Mouse (Mus musculus) urinary bladder, postnatal 36 days (tissue): ENCODE results near the gene Cldn20.

Source experiments
- DNase-seq, 2 experiments: peaks; one replicate each; pipeline ENCODE4 v3.0.0; 2022; ENCODE audit warnings: low spot score in 2 of 2, mixed read lengths in 1 of 2

The Cldn20 gene

DNA sequence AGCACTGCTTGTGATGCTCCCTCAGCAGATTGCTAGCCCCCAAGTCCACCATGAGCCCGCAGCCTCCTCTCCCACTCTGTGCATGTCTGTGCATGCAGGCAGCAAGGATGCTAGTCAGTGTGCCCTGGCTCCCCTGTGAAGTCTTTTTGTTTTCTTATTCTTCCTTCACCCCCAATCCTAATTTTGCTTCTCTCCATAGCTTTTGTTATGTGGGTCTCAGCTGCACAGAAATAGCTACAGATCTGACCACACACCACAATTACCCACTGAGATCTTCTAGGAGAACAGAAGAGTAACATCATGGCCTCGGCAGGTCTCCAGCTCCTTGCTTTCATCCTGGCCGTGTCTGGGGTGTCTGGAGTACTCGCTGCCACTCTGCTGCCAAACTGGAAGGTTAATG is at the start of gene Cldn20:
Gene Cldn20 (plus strand): TSS at position 301 of the 400 bp plus-strand sequence.
- no peak for DNase-seq

DNA sequence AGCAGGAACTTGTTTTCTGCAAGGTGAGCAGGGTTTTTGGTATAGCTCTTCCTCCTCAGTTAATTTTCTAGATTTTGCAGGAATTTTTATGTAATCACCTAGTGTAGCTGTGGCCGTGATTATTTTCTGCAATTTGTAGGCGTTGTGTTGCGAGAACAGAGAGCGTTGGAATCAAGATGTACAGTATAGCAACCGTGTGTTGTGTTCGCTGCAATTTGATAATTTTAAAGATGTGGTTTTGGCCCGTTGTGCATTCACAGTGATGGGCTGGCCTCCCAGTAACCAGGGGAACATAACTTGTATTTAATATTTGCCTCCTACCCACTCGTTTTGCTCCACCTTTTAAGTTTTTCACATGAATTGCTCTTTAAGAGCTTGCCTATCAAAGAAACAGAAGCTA is 49.3 kb upstream of the Cldn20 start:
- no peak for DNase-seq

DNA sequence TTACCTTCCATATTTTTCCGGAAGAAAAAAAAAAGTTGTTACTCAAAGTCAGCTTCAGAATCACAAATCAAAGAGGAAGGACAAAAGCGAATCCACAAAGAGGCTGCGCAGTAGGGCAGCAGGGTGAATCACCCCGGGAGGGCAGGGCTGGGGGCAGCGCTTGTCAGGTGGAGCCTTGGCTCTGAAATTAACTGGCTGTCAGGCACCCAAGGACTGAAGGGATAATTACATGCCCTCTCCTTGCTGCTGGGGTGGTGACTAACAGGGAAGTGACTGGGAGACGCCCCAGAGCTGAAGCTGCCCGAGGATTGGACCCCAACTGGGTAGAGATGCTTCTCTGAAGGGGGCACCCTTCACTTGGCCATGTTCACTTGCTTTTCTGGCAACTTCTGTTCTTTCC is 46.5 kb upstream of the Cldn20 start:
- DNase-seq = no peak

DNA sequence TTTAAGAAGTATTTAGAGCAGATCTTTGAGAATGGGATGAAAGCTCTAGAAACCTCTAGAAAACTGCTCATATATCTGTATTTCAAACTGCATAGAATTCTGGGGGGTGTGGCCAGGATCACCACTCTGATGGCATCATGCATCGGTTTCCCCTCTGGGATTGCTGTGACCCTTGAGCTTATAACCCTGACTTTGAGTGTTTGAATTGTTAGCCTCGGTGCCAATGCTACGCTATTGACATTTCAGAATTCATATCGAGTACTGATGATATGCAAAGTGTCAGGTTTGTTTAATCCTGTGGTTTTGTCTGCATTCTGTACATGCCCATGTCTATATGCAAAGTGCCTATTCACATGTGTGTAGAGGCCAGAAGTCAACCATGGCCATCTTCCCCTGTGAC is 45.1 kb upstream of the Cldn20 start:
- DNase-seq = no peak

DNA sequence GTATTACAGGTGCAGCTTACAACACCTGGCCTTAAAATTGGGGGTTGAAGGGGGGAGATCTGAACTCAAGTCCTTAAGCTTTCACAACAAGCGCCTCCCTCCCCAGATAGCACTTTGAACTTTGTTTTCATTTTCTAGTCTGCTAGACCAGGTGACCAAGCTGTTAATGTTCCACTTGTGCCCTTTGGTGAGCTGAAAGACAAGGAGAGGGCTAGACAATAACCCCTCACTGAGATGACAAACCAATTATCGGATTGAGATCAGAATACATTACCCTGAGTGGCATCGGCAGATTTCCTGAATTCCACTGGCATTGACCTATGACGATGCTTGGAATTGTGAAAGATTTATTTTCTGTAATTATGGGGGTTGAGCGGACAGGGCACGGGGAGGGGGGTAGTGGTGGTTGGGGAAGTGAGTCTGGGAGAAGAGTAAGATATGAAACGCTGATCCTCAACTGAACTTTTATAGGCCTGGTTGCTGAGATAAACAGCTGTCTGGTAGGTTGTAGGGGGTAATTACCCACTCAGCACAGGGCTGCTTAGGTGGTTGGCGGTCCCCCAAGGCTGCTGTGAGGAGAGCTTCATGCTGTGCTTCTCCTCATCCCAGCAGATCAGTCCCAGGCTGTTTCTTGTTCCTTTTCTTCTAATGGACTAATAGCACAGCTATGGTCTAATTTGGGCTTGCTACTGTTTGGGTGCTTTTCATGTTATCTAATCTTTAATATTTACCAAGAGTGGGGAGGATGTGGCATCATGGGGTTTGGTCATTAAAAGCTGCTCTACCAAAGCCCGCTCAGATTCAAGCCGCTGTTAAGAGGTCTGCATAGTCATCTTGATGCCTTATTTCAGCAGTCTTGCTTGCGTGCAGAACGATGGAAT is 44.4 kb upstream of the Cldn20 start:
- no peak for DNase-seq

DNA sequence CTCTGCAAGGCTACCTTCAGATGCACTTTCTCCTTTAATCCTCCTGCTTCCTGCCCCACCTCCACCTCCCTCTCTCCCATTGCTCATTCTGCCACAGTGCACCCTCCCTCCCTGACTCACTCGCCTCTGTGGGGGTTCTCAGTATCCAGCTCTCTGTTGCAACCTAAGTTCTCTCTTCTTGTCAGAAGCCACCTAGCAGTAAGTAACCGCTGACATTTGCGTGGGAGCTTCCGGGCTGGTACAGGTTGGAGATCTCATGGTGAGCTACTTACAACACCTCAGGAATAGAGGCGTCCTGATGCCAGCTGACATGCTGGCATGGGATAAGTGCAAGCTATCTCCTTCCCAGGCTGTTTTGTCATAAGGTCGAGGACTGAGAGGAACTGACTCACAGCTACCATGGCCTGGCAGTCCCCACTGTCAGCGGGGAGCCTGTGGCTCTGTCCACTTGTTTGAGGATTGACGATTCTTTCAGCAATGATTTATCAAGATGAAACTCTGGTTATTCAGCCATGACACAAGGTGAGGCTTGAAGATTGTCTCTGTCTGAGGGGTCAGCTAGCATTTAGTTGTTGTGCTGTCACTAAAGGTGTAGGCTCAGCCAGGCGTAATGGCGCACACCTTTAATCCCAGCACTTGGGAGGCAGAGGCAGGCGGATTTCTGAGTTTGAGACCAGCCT is 42.0 kb upstream of the Cldn20 start:
- DNase-seq = no peak

DNA sequence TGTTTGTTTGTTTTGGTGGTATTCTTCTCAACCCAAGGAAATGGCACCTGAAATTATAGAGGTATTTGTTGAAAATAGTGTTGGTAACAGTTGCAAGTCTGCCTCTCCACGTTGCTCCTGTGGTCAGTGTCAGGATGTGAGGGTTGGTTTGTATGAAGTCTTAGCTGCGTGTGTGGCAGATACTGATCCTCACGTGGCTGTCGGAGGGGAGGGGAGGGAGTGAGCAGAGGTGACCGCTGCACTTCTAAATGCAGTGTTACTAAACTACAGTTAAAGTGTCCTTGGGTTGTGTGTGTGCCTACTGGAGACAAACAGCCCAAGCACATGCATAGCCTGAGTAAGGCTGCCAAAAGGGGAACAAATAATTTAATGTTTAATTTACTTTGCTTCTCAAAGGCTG is 41.3 kb upstream of the Cldn20 start:
- no peak for DNase-seq

DNA sequence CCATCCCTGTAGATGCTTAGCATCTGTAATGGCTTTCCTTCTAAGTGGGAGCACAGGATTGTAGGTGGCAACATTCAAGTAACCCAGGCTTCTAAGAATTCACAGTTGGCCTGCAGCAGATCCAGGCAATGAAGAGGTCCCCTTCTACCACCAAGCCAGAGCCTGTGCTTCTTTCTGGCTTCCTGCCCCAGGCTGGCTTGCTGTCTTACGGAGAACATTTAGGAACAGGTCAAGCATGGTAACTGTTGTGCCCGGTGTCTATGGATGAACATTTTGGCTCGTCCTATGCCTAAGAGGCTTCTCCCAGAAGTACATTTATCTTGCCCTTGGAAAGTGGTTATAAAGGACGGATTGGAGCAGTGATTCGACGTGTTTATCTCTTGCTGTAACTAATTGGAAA is 40.7 kb upstream of the Cldn20 start:
- DNase-seq = no peak

DNA sequence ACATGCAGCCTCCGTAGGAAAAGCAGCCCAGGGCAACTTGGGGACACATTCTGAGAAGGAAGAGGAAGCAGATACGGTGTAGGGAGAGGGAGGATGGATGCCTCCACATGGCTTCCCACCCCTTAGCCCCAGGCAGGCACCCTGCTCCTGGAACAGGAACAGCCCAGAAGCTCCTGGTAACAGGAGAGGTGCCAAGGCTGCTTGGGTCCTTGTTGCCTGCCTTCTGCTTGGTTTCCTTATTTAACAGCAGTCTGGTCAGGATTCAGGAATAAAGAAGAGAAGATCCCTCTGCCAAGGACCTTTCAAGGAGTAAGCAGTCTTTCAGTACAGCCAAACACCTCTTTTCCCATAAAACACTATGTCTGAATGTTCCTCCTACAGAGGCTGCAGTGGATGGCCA is 36.8 kb upstream of the Cldn20 start:
- DNase-seq = no peak

DNA sequence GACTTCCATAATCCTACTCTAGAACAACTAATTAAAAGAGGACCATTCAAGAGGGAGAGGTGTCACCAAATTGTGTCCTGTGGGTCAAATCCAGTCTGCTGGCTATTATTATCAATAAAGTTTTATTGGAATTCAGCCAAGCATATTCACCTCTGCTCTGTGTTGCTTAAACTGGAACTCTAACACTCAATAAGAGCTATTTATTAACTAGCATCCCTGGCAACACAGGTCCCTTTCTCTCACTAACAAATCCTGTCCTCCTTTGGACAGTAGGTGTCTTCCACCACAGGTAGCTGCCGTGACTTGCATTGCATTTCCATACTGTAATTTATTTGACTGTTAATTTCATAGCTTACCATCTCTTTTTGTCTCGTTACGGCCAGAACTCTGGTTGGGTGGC is 36.3 kb upstream of the Cldn20 start:
- DNase-seq = no peak

DNA sequence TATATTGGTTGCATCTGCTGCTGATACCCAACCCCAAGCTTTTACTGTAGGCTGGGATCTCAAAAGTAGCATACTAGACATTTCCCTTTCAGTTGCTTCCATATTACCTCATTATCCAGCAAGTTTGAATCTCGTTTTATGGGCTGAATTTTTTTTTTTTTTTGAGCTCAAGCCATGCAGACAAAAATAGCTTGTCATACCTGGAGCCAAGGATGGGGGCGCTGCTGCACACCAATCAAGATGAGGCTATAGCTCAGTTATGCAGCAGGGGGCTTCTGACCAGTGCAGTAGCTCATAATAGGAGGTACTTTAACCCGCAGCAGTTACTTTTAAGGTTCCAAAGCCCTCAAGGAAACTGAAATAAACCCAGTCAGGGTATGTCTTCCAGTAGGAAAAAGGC is 34.3 kb upstream of the Cldn20 start:
- DNase-seq = no peak

DNA sequence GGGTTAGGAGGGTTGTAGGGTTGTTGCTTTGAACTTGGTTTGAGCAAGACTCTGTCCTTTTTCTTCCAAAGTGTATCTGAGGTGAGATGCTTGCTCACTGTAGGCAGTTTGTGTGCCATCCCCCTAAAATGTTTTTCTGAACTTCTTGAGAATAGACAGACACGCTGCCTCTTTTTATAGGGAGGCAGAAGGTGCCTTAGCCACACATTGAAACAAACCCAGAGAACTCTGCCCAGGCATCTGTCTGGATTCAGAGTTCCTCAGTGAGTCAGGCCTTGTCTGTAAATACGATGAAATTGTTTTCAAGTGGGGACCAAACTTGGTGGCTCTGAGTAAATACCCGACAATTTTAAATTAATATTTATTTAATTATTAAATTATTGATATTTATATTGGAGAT is 33.8 kb upstream of the Cldn20 start:
- no peak for DNase-seq

DNA sequence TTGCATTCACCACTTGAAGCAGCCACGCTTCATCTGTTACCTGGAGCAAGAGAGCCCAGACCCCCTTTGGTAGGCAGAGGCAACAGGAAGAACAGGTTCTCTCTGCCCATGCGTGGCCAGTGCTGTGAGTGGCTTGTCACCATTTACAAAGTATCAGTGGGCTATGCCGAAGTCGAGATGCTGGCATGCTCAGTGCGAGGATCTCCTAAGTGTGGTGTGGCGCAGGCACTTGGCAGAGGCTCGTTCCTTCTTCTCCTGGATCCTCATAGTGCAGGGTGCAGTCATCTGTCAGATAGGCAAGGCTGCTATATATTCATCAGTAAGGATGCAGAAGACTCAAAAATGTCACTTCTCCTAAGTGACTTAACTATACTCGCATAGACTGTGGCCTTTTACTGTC is 32.9 kb upstream of the Cldn20 start:
- no peak for DNase-seq

DNA sequence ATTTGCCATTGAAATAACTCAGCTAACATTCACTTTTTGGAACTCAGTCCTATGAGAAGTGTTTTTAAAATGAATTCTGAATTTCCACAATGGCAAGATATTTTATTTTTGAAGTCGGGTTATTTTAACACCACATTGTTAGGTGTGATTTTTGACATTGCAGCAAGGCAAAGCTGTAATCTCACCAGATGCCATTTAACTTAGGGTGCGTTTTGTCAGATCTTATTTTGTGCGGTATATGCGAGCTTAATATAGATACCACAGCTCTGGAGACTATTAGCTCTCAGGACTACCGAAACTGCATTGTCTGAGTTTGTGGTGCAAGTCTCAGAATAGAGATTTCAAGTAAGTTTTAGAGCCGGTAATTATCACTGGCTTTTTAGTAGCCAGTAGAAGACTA is 32.3 kb upstream of the Cldn20 start:
- no peak for DNase-seq

DNA sequence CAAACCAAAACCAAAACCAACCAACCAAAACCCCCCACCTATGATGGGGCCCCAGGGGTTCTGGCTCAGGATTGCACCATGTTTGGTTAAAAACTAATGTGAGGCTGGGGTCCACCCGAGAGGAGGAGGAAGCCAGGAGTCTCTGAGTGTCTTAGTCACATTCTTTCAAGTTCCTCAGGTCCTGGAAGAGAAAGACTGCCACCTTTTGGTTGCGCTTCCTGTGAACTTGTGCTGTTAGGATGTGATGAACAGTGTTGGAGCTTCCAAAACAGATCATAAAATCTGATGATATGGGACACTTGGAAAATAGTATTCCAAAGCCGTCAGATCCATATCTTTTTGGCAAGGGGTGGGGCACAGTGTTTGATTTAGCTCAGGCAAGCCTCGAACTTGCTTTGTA is 31.4 kb upstream of the Cldn20 start:
- DNase-seq = no peak

DNA sequence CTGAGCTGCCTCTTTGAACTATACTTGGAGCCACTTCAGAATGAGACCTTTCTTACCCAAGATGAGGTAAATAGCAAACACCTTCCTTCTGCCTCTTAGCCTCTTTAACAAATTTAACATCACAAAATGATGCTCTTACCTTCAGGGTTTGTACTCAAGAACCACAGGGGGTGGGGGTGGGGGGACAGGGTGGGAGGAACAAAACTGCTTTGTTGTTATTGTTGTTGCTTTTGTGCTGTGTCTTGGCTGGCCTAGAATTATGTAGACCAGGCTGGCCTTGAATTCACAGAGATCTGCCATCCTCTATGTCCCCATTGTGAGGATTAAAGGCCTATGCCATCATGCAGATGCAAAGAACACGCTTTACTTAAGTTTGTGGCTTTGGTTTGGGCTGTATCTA is 26.6 kb upstream of the Cldn20 start:
- no peak for DNase-seq

DNA sequence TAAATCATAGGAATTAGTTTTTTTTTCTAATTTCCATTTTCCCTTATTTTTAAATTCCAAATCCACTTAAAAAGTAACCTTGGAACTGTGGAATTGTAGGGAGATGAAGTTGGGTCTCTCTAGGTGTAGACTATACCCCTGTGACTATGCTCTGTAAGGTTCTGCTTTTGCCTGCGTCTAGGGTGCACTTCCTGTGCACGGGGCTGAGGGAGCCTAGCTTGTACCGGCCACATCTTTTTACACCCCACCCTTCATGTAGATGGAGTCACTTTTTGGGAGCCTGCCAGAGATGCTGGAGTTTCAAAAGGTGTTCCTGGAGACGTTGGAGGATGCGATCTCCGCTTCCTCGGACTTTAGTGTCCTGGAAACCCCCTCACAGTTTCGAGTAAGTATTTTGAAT is 25.8 kb upstream of the Cldn20 start:
- DNase-seq = no peak

DNA sequence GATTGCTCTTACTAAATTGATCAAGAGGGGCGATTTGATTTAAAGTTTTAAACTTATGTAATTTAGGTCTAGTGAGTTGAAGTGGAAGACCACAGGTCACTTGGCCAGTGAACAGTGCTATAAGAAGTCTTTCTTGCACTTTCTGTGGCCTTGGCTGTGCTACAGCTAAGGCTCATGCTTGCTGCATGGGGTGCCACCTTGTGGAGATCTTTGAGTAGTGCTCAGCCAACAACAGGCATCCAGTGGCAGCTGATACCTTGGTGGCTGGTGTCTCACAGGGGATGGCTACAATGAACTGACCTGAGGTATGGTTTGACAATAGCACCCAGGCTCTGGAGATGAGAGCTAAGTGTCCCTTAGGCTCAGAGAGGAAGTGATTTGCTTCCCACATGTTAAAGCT is 22.5 kb upstream of the Cldn20 start:
- peak; percentile 48 to 51 for DNase-seq

DNA sequence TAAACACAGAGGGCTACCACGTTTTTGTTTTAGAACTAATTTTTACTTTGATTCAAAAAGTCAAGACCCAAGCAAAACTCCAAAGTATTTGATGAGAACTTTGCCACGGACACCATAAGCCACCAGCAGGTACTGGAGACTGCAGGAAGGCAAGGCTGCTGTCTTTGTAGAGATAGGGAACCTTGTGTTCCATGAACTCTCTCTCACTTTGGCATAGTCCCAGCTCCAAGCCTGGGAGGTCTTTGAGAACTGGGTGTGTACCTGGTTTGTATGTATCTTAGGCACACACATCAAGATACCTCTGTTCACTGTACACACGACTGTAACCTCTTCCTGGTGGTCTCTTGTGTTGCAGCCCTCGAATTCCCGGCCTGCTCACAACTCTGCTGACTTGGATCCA is 18.0 kb upstream of the Cldn20 start:
- DNase-seq = no peak

DNA sequence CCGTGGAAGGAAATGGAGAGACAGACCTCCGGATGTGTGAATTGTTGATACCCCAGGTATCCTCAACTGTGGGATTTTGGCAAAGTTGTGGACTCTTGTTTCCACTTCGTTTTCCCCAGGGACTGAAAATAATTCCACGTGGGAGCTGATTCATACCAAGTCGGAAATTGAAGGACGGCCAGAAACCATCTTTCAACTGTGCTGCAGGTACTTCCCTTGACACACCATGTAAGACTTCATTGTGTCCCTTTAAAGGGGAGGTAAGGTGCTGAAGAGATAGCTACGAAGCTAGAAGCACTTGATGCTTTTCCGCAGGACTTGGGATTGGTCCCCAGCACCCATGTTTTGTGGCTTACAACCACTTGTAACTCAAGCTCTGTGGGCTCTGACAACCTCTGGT is 16.5 kb upstream of the Cldn20 start:
- no peak for DNase-seq

DNA sequence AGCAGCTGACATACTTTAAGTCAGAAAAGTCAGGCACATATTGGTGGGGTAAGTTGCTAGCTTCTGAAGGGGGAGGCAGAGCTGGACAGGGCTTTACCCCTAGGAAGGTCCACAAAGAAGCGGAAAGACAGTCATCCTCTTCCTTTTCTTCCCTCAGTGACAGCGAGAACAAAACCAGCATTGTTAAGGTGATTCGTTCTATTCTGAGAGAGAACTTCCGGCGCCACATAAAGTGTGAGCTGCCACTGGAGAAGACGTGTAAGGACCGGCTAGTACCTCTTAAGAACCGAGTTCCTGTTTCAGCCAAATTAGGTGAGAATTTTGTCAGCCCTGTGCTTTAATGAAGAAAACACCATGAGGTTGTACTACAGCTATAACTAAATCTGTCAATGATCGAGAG is 15.9 kb upstream of the Cldn20 start:
- DNase-seq = no peak

DNA sequence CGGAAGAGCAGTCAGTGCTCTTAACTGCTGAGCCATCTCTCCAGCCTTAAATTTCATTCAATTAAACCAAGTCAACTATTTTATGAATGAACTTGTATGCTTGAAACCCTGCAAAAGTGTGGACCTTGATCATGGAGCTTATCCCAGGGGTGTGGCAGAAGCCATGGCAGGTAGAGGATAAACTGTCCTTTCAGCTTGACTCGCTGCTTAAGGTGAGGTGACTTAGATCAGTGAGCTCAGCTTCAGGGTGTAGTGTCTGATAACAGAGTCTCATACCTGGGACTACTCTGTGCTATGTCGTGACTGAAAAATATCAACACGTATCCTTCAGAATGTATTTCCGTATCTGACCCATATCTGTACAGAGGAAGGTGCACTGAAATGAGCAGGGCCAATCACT is 12.0 kb upstream of the Cldn20 start:
- DNase-seq = no peak

DNA sequence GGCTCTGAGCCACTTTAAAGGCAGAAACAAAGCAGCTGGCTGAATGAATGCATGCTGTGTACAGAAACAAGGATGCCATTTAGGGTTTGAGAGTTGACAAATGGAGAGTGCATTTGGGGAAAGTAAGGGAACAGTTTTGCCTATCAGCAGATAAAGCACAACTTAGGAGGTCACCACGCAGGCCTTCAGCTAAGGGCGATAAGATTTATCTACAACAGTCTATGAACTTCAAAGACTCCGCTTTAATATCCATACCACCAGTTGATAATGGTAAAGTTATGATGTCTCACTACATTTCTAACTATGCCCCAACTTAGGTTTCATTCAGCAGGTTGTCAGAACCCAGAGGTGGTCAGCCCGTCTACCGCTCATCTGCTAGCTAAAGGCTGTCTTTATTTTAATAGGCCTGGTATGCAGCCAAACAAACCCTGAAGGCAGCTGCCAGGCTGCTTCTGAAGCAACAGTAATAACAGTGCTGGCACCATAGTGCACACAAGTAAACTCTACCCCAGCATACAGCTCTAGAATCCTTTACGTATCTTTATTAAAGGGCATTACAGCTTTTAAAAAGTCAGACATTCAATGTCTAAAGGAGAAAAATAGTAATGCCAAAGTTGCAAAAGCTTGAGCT is 4.4 kb upstream of the Cldn20 start:
- no peak for DNase-seq
